Mouse (Mus musculus): Measurements from ENCODE around the gene Atp6v0a4.
A peak's percentile ranks its signal among the peaks of the same experiment; 100 is the strongest.

Gene Atp6v0a4

DNA sequence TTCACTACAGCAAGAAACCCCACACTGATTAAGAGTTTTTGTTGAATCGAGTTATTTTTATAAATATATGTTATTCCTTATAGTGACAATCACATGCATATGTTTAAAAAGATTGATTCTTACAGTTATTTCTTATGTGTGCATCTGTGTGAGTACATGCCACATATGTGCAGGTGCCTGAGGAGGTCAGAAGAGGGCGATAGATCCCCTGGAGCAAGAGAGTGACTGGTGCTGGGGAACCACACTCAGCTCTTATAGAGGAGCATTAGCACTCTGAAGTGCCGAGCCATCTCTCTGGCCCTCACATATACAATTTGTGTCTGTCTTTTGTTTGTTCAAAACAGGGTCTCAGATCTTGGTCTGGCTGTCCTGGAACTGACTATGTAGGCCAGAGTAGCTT is 50.8 kb downstream of the Atp6v0a4 start:
- DNase-seq (ENCODE audit: low read depth): no peak

DNA sequence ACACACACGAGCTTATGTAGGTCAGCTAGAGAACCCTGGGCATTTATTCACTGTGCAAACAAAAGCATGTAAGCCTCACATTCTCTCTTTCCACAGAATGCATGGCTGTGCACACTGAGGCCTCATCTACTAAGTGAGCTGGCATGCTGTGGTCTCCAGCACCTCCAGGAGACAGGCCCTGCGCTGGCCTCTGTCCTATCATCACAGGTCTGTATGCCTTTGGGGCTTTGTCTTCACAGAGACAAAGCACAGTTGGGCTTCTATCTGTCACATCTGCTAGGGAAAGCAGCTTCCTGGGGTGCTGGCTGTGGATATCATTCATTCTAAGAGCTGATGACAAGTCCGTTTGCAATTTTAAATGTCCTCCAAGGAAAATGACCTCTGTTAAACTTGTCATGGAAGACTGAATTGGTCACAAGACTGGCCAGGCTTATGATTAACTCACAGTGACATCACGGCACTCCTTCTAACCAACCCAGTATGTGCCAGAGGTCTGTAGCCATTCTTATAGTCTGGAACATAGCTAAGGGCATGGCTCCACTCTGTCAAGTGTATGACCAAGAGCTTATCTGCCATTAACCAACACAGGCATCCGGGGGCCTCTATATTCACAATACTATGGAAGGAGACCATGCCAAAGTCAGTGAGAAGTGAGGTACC is 52.1 kb downstream of the Atp6v0a4 start:
- DNase-seq (ENCODE audit: low read depth): no peak

DNA sequence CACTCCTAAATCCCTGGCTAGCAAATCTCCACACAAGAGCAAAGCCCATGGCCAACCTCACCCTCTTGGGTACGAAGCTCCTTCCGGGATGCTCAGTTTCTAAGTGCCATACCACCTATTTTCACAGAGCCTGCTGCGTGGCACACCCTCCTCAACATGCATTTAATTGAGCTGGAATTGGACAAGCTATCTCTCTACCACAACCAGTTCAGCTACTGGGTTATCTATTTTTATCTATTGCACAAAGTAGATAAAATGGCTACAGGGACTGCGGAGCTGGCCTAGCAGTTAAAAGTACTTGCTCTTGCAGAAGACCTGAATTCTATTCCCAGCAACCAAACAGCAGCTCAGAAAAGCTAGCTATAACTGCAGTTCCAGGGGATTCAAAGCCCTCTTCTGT is 53.1 kb downstream of the Atp6v0a4 start:
- no peak for DNase-seq (ENCODE audit: low read depth)

DNA sequence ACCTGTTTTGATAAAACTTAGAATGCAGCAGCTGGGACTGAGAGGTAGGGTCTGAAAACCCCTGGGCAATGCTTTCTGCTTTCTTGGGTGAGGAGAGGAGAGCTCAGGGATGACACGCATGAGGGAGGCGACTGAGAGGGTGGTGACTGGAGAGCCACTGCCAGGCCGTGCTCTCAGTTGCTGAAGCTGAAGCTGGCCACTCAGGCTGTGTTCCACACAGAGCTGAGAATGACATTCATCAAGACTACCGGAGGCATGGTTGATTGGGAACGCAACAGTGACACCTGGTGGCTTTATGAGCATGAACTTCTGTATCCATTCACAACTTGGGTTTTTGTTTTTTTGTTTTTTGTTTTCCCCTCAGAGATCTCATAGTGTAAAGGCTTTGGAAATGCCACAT is 58.2 kb downstream of the Atp6v0a4 start:
- peak; percentile 85 for DNase-seq (ENCODE audit: low read depth)

DNA sequence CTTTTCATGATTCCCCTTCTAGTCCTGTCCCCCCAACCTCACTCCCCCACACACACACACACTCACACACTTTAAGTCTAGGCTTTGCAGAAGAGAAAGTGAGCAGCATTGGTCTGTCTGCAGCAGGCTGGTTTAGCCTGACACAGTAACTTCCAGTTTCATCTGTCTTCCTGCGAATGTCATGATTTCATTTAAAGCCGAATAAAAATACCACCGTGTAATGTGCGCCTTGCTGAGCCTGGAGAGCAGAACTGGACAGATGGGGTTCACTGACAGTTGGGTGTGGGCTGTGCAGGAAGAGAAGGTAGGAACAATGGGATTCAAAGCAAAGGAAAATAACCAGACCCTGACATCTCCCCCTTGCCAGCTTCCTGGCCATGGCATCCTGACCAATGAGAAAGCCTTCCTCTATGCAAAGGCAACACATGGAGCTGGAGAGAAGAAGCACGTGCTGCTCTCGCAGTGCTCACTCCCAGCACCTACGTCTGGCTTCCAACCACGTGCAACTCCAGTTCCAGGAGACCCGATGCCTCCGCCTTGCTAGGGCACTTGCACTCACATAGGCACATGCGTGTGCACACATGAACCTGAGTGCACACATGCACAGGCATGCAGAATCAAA is 58.8 kb downstream of the Atp6v0a4 start:
- DNase-seq (ENCODE audit: low read depth): peak; percentile 8

DNA sequence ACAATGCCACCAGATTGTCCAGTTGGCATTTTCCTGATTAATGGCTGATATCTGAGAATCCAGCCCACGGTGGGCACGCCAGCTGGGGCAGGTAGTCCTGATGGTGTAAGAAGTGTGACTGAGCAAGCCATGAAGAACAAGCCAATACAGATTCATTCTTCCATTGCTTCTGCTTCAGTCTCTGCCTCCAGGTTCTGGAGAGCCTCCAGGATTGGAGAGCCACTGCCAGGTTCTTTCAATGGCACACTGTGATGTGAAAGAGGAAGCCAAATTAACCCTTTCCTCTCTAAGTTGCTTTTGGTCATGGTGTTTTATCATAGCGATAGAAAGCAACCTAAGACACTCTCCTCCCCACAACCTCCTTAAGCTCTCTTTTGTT is 59.3 kb downstream of the Atp6v0a4 start:
- DNase-seq (ENCODE audit: low read depth): no peak

DNA sequence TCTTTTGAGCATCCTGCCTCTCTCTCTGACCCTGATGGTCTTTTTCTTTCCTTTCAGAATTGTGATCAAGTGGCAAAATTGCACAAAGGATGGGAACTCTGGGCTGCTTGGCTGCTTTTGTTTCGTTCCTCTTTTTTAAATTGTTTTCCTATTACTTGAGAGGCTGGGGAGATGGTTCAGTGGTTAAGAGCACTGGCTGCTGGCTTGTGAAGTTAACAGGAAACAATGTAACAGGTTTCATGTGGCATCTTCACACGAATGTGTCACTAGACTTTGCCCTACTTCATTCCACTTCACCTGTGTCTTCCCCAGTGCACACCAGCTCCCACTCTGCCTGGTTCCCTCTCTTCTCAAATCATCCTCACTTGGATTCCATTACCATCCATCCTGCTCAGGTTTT is 59.8 kb downstream of the Atp6v0a4 start:
- DNase-seq (ENCODE audit: low read depth): no peak

DNA sequence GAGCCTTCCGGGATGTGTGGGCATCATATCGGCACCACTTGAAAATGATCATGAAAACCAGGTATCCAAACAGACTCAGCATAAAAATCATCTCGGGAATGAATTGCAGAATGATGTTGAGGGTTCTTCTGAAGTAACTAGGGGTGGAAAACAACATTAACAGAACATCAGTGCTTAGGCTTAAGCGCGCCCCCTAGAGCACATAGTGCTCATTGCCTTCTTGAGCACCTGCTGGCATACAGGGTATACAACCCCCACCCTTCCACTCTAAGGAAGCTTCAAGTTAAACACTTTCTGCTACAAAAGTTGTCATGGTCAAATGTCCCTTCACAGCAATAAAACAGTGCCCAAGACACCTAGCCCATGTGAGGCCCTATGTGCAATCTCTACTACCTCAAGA is 65.6 kb downstream of the Atp6v0a4 start:
- peak; percentile 42 for DNase-seq (ENCODE audit: low read depth)

DNA sequence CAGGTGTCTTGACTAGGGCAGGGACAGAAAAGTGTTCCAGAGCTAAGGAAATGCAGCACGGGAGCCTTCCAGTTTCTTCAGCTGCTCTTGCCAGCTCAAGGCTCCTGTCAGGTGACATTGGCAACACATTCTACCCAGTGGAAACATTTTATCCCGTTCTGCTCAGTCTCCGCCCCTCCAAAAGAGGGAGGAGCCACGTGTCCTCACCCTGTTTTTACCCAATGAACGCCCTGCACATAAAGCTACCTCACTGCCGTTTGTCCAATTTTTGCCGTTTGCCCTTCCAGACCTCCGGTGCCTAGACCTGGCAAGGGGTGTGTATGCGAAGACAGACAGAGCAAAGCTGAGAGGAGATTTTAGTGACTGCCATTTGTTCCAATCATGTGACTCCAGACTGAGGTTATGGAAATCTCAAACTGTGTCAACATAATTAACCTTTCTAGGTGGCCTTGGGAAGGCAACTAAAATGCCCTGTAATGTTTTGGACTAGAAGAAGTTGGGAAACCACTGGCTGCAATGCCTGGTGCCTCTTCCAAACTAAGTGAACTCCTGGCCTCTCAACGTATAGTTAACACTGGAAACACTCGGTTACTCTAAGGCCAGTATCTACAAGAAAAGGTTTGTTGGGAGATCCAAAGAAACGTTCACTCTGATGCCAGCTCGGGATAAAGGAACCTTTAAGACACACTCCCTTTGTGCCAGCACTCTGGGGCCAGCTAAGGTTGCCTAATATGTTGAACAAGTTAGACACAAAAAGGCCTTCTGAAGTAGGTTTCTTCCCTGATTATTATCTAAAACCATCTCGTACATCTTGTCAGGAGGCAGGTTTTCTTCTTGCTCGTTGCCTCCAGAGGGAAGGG is 68.7 kb downstream of the Atp6v0a4 start:
- peak; percentile 26 for DNase-seq (ENCODE audit: low read depth)

DNA sequence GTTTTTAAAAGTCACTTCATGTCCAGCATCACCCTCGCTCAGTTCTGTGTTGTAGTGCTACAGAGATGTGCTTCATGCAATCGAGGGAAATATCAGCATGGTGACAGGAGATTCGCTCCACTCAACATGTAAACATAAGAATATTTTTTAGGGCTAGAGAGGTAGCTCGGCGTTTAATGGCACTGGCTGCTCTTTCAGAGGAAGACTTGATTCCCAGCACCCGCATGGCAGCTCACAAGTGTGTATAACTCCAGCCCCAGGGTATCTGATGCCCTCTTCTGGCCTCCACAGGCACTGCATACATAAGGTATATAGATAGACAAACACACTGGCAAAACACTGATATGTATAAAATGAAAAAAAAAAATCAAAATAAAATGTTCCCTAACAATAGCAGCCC is 74.8 kb downstream of the Atp6v0a4 start:
- DNase-seq (ENCODE audit: low read depth): no peak

DNA sequence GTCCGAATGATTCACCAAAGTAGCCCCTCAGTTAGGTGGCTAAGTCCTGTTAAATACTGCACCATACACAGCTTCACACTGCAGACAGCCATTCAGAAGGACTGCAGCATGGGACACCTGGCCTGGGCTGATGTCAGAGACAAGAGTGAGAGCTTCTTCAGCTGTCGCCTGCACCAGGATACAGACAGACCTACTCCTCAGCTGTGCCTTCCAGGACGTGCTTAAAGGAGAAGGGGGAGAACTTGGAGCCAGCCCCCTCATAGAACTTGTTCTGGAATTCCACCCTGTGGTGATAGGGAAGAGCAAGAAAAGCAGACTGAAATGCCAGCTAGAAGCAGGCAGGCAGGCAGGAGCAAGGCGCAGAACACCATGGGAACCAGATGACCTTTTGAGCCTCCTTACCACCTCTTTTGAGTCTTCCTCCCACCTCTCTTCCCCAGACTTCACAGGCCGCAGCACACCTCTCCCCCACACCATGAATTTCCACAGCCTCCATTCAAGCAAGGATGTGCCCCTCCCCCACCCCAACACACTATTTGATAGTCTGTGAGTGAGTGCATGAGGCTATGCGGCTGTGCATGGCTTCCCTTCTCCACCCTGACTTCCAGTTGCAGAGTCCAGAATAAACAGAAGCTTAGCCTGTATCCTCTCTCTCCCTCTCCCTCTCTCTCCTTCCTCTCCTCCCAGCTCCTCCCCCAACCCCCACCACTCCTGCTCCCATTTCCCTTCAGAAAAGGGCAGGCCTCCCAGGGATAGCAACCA is 75.4 kb downstream of the Atp6v0a4 start:
- DNase-seq (ENCODE audit: low read depth): no peak

DNA sequence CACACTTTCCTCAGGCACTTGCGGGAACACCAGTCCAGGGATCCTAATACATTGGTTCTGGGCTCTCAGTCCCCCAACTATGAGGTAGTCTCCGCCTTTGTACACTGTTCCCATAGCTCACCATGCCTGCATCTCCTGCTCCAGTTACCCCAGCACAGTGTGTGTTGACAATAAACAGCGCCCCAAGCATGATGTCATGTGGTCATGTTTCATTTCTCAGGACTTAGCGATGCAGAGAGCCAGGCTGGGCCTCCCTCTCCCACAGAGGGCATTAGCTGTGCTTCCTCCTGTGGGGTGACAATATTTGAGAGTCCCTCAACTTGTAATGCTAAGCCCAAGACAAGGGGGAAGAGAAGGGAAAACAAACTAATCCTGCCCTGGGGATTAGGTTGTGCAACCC is 76.4 kb downstream of the Atp6v0a4 start:
- DNase-seq (ENCODE audit: low read depth): peak; percentile 29

DNA sequence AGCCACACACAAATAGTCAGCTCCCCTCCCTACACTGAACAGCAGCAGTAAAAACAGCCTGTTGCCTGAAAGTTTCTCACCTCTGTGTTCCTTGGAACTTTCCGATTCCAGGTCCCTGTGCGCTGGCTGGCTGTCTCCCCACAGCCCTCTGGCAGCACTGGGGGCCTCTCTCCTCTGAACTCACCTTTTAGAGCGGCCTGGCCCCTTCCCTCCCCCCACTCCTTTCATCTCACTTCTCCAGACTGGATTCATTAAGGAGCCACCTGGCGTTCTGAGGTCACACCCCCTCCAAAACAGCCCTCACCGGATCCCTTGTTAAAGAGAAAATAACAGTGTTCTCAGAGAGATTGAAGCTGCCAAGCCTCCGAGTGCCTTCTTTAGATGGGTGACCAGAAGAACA is 77.5 kb downstream of the Atp6v0a4 start, which contains the start of gene Svopl:
Gene Svopl, minus strand, starts transcription at position 159 of the 400 bp plus-strand sequence.
- no peak for DNase-seq (ENCODE audit: low read depth)

DNA sequence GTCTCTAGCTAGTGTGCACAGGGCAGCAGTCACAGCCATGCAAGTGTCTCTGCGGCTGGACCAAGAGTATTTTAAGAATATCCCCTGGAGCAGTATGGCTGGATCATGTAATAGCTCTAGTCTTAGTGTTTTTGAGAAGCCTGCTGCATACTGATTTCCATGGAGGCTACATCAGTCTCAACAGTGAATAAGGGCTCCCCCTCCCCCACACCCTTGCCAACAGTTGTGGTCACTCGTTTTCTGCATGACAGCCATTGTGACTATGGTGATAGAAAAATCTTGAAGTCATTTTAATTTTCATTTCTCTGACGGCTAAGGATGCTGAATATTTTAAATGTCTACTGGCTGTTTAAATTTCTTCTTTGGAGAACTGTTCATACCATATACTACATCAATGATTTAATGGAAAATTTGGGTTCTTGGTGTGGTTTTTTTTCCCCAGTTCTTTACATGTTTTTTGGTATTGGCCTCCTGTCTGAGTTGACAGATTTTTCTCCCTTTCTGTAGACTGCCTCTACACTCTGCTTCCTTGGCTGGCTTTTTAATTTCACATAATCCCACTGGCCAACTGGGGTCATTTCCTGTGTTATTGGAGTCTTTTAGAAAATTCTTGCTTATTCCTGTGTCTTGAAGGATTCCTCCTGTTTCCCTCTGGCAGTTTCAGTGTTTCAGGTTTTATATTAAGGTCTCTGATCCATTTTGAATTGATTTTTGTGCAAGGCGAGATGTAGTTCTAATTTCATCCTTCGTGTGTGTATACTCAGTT is 91.4 kb downstream of the Atp6v0a4 start:
- DNase-seq (ENCODE audit: low read depth): no peak

DNA sequence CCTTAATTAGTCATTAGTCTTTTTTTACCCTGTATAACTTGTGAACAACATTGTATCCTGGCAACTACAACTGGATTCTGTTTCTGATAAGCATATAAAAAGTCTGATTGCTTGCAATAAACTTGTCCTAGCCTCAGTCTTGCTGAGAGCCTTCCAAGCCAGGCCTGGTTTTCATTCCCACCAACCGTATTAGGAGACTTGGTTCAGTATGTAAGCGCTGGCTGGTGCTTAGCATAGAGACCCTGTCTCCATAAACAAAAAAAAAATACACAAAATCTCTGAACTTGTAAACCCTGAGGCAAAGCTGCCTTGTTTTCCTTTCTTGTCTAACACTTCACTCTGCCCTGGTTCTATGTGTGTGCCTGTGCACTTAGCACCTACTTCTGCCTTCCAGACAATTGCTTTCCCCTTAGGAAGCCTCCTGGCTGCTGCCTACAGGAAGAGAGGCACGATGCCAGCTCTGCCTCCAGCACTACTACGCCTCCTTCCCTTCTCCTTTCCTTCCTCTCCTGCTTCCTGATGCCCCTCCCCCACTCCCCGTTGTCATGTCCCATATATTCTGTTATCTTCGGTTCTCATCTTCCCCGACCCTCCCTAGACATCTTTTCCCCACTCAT is 92.4 kb downstream of the Atp6v0a4 start:
- DNase-seq (ENCODE audit: low read depth): no peak

DNA sequence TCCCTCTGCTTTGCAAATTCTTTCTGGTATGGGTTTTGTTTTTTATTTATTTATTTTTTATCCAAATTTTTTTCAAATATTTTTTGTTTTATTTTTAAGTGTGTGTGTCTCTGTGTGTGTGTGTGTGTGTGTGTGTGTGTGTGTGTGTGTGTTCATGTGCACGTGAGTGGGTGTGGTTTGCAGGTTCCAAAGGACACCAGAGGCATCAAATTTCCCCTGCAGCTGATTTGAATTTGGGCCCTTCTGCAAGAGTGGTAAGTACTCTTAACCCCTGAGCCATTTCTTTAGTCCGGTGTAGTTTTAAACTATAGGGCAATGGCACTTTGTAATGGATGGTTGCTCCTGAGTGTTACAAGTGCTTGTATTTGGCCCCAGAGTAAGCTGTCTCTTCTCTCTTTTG is 96.2 kb downstream of the Atp6v0a4 start:
- no peak for DNase-seq (ENCODE audit: low read depth)

DNA sequence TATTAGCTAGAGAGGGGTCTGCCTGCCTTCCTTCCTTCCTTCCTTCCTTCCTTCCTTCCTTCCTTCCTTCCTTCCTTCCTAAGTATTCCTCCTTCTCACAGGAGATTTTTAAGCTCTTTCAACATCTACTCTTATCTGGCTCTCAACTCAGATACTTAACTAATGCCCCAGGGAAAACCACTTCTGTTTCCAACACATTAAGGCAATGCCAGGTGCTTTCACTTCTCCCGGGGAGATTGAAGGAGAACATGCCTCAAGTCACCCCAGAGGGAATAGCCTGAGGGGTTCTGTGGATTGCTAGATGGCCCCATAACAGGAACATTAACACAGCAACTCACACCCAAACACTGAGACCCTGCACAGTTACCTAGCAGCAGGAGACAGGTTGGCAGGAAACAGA is 96.6 kb downstream of the Atp6v0a4 start:
- DNase-seq (ENCODE audit: low read depth): no peak

DNA sequence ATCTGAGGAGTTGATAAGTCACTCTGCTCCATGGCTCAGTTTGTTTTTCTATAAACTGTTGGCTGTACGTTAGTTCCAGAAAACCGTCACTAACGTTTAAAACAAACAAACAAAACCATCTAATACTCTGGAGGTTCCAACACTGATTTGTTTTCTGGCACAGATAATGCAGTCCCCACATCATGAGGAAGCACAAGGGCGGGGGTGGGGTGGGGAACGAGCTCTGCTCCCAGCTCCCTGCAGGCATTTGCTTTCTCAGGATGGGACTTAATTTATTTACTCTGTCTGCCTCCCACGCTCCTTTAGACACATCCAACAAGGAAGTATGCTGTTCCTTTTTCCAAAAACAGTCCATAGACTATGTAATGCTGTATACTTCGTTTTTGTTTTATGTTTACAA is 101.1 kb downstream of the Atp6v0a4 start:
- DNase-seq (ENCODE audit: low read depth): no peak

DNA sequence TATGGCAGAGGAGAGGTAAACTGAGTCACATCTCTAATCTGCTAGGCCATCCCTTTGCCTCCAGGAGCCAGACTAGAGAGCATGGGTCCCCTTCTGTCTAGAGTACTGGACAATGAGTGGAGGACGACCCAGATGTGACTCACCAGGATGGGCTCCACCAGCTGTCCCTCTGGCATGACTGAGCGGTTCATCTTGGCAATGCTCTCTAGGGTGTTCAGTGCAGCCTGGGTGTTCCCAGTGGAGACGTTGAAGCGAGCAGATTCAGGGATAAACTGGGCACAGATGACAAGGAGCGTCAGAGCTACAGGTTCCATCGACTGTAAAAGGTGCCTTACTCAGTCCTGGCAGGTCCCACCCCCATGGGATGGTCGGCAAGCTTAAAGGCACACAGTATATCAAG is 103.0 kb downstream of the Atp6v0a4 start:
- DNase-seq (ENCODE audit: low read depth): no peak

DNA sequence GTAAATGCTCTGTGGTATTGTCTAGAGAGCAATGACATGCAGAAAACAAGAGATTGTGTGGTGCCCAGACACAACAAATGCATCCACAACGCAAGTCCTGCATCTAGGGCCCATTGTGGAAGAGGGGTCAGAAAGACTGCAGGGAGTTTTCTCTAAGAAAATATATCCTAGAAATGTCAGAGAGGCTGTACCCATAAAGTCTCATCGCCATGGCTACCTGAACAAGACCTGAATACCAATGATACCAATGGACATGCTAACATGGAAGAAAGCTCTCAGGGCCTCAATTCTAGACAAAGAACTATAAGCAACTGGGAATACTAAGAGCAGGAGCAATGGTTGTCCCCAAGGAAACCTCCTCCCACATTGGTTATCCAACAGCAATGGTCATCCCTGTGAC is 111.6 kb downstream of the Atp6v0a4 start:
- no peak for DNase-seq (ENCODE audit: low read depth)

DNA sequence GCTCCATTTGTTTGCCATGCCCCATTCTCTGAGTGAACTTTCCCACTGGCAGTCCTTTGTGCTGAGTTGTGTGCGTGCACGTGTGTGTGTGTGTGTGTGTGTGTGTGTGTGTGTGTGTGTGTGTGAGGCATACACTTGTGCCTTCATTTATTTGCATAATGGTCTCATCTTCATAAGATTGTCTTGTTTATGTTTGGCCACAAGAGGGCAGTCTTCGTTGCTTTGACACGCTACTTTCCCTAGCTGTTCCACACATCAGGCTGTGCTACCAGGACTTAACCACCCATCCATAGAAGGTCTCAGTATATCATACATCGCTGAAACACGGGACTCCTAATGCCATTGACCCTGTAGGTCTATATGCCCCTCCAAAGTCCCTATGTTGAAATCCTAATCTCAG is 116.9 kb downstream of the Atp6v0a4 start:
- peak; percentile 80 for DNase-seq (ENCODE audit: low read depth)
